Mouse (Mus musculus) heart, embryonic 11.5 days (tissue): Measurements from ENCODE around the gene Nop9. TPM values are rescaled to one million over a fixed set of nuclear protein-coding genes. Genes with fewer than 3 reads are reported as not detected.

Source experiments
- ATAC-seq: fragments of 200-750 bp; cut with Nextera tagmentation; replicated peaks from 2 replicates; pipeline ENCODE4 v1.8.0; 2017; ENCODE audit warnings: moderate library complexity; ENCODE audit not compliant: insufficient number of reproducible peaks, low FRiP score, low TSS enrichment
- H3K27ac ChIP-seq: fragments of 300-500 bp; sonication (generic); 2 replicates; pipeline ENCODE4 v1.5.1; 2014; ENCODE audit warnings: mild to moderate bottlenecking, low read depth, low read length
- H3K27me3 ChIP-seq: fragments of 300-500 bp; sonication (generic); 2 replicates; pipeline ENCODE4 v1.6.1; 2014; ENCODE audit warnings: mild to moderate bottlenecking, low read length, mixed read lengths; ENCODE audit not compliant: control insufficient read depth, insufficient read depth
- H3K36me3 ChIP-seq: fragments of 300-500 bp; sonication (generic); 2 replicates; pipeline ENCODE4 v1.6.1; 2014; ENCODE audit warnings: mild to moderate bottlenecking, low read length, moderate library complexity, mixed read lengths; ENCODE audit not compliant: control insufficient read depth, insufficient read depth
- H3K4me1 ChIP-seq: fragments of 300-500 bp; sonication (generic); 2 replicates; pipeline ENCODE4 v1.6.1; 2014; ENCODE audit warnings: low read length; ENCODE audit not compliant: control insufficient read depth, insufficient read depth
- H3K4me2 ChIP-seq: fragments of 300-500 bp; sonication (generic); 2 replicates; pipeline ENCODE4 v1.6.1; 2014; ENCODE audit warnings: mild to moderate bottlenecking, moderate library complexity
- H3K4me3 ChIP-seq: fragments of 300-500 bp; sonication (generic); 2 replicates; pipeline ENCODE4 v1.5.1; 2014; ENCODE audit warnings: low read depth, low read length
- H3K9ac ChIP-seq: fragments of 300-500 bp; sonication (generic); 2 replicates; pipeline ENCODE4 v1.6.1; 2014; ENCODE audit warnings: mild to moderate bottlenecking, low read depth, low read length, moderate library complexity
- H3K9me3 ChIP-seq: fragments of 300-500 bp; sonication (generic); replicated peaks from 2 replicates; pipeline ENCODE4 v1.6.1; 2016; ENCODE audit warnings: low read length; ENCODE audit not compliant: control insufficient read depth
- WGBS: fragments of 180-500 bp; shearing (Covaris S2); extraction: QIAGEN DNeasy Blood & Tissue Kit; methylation state at CpG from one replicate; pipeline ENCODE4 v1.1.7; 2014; ENCODE audit not compliant: insufficient replicate concordance; 5-methylcytosine and 5-hydroxymethylcytosine counted together
- polyA plus RNA-seq: library from polyadenylated mRNA; unstranded; fragments of >200 nt; fragmentation: Nextera tagmentation; extraction: Ambion mirVana; gene quantifications from 2 replicates; pipeline ENCODE4 v1.2.1, GENCODE M21; 2014

Nop9 gene
- polyA plus RNA-seq, 1 experiment from 2014 or later = 25.1 TPM

GRCm38 (mm10) chr14:55721700-55722437 lies 23.6 kb upstream of the Nop9 start, which contains the start of gene Rabggta:
Gene Rabggta, minus strand, starts transcription at chr14:55722263.
- no peaks in the 10 kb centered on the region for H3K27me3 ChIP-seq
- WGBS = under 1% methylated on average over 49 of the region's 50 CpGs
- no peaks in the 10 kb centered on the region for H3K9me3 ChIP-seq
- H3K4me2 ChIP-seq = peak within 1 kb of the TSS; percentile 65
- no peaks in the 10 kb centered on the region for H3K4me1 ChIP-seq
- peak; percentile 85 for ATAC-seq
- H3K36me3 ChIP-seq = peaks cover 12% of the 10 kb centered on the region
- H3K9ac ChIP-seq = peak within 1 kb of the TSS; percentile 81
- peak within 1 kb of the TSS; percentile 77 for H3K4me3 ChIP-seq
- H3K27ac ChIP-seq = peak within 1 kb of the TSS; percentile 48; the same call in 1 of the 2 replicates

- Histone ChIP-seq H3K9ac (peak overlapping the region; percentile 81), H3K4me3 (peak overlapping the region; percentile 77), H3K4me1 (no peaks in the 10 kb centered on the region), H3K27me3 (no peaks in the 10 kb centered on the region), H3K36me3 (peaks cover 7% of the 10 kb centered on the region; the same call in 1 of the 2 replicates), H3K27ac (no peak overlapping the region), H3K9me3 (no peaks in the 10 kb centered on the region), H3K4me2 (peak overlapping the region; percentile 65)
- 45% methylated on average over 8 of the region's 8 CpGs for WGBS
- ATAC-seq = no peak
These were observed 23.0 kb upstream of the Nop9 start for GRCm38 (mm10) chr14:55722438-55722945.

- Histone ChIP-seq H3K27ac (no peak overlapping the region), H3K9ac (no peak overlapping the region), H3K9me3 (no peaks in the 10 kb centered on the region), H3K4me1 (no peaks in the 10 kb centered on the region), H3K27me3 (no peaks in the 10 kb centered on the region), H3K36me3 (0 out of 2 replicates have a peak, but pooled peaks cover 4% of the 10 kb centered on the region), H3K4me2 (no peak overlapping the region), H3K4me3 (no peak overlapping the region)
- WGBS = 91% methylated on average over 7 of the region's 7 CpGs
- no peak for ATAC-seq
These were observed 22.1 kb upstream of the Nop9 start for GRCm38 (mm10) chr14:55723433-55723832.

GRCm38 (mm10) chr14:55724411-55724871 lies 21.1 kb upstream of the Nop9 start:
- Histone ChIP-seq H3K4me2 (no peak overlapping the region), H3K36me3 (0 out of 2 replicates have a peak, but pooled peaks cover 4% of the 10 kb centered on the region), H3K27me3 (no peaks in the 10 kb centered on the region), H3K27ac (no peak overlapping the region), H3K4me3 (no peak overlapping the region), H3K9me3 (no peaks in the 10 kb centered on the region), H3K9ac (no peak overlapping the region), H3K4me1 (no peaks in the 10 kb centered on the region)
- 45% methylated on average over 8 of the region's 8 CpGs for WGBS
- ATAC-seq = no peak

GRCm38 (mm10) chr14:55726261-55726660 lies 19.2 kb upstream of the Nop9 start:
- no peak overlapping the region for H3K9ac ChIP-seq
- no peaks in the 10 kb centered on the region; the same call in 1 of the 2 replicates for H3K27me3 ChIP-seq
- no peak overlapping the region for H3K4me3 ChIP-seq
- H3K9me3 ChIP-seq = no peaks in the 10 kb centered on the region
- H3K4me1 ChIP-seq = no peaks in the 10 kb centered on the region
- no peak for ATAC-seq
- H3K36me3 ChIP-seq = no peaks in the 10 kb centered on the region
- H3K4me2 ChIP-seq = no peak overlapping the region
- H3K27ac ChIP-seq = no peak overlapping the region

- no peaks in the 10 kb centered on the region; the same call in 1 of the 2 replicates for H3K27me3 ChIP-seq
- H3K27ac ChIP-seq = no peak overlapping the region
- no peaks in the 10 kb centered on the region for H3K36me3 ChIP-seq
- WGBS = 62% methylated on average over 8 of the region's 8 CpGs
- H3K4me3 ChIP-seq = no peak overlapping the region
- no peaks in the 10 kb centered on the region for H3K4me1 ChIP-seq
- H3K9ac ChIP-seq = no peak overlapping the region
- ATAC-seq = no peak
- H3K4me2 ChIP-seq = no peak overlapping the region
- H3K9me3 ChIP-seq = no peaks in the 10 kb centered on the region
These were observed 17.4 kb upstream of the Nop9 start for GRCm38 (mm10) chr14:55727889-55728685.

- WGBS = 70% methylated on average over 7 of the region's 7 CpGs
- H3K4me3 ChIP-seq = no peak overlapping the region
- no peak overlapping the region for H3K9ac ChIP-seq
- no peak overlapping the region for H3K4me2 ChIP-seq
- no peak overlapping the region for H3K27ac ChIP-seq
- H3K9me3 ChIP-seq = no peaks in the 10 kb centered on the region
- H3K27me3 ChIP-seq = no peaks in the 10 kb centered on the region; the same call in 1 of the 2 replicates
- H3K4me1 ChIP-seq = no peaks in the 10 kb centered on the region
- no peak for ATAC-seq
- H3K36me3 ChIP-seq = no peaks in the 10 kb centered on the region
These were observed 15.4 kb upstream of the Nop9 start for GRCm38 (mm10) chr14:55730116-55730515.

- H3K4me2 ChIP-seq = no peak overlapping the region
- no peak overlapping the region for H3K4me3 ChIP-seq
- no peak overlapping the region for H3K9ac ChIP-seq
- no peaks in the 10 kb centered on the region for H3K4me1 ChIP-seq
- H3K27ac ChIP-seq = no peak overlapping the region
- H3K27me3 ChIP-seq = no peaks in the 10 kb centered on the region; the same call in 1 of the 2 replicates
- 72% methylated on average over 7 of the region's 7 CpGs for WGBS
- ATAC-seq = no peak
- H3K9me3 ChIP-seq = no peaks in the 10 kb centered on the region
- no peaks in the 10 kb centered on the region for H3K36me3 ChIP-seq
These were observed 14.9 kb upstream of the Nop9 start for GRCm38 (mm10) chr14:55730531-55731032.
